Mouse (Mus musculus) T-helper 1 cell (primary cell): ENCODE data around the gene Dusp21.

Source experiments
- in situ Hi-C: fragments of 300-600 bp; cut with MboI, MseI; formaldehyde crosslinking; loops from one replicate; pipeline ENCODE4 v1.15.1; 2025; ENCODE audit warnings: high pct_unique_total_duplicates

Gene Dusp21

GRCm38 (mm10) chrX:18145557-18145956, at the start of gene Dusp21:
TSS of gene Dusp21 (plus strand) at chrX:18145857.
- in situ Hi-C loops: no loop called here

- in situ Hi-C loops: no loop called here
Measured at GRCm38 (mm10) chrX:18160734-18161442, 15.2 kb downstream of the Dusp21 start.

- in situ Hi-C loops: no loop called here
Measured at GRCm38 (mm10) chrX:18161796-18162191, 16.1 kb downstream of the Dusp21 start.

- in situ Hi-C loops: no loop called here
Measured at GRCm38 (mm10) chrX:18162192-18162857, 16.7 kb downstream of the Dusp21 start, which contains the start of gene Kdm6a. TSS of gene Kdm6a (plus strand) at chrX:18162575.

GRCm38 (mm10) chrX:18162861-18163731, 17.4 kb downstream of the Dusp21 start:
- in situ Hi-C loops: no loop called here

GRCm38 (mm10) chrX:18163917-18164624, 18.4 kb downstream of the Dusp21 start:
- in situ Hi-C loops: no loop called here

- in situ Hi-C loops: no loop called here
Measured at GRCm38 (mm10) chrX:18165121-18165520, 19.5 kb downstream of the Dusp21 start.

- in situ Hi-C loops: no loop called here
Measured at GRCm38 (mm10) chrX:18166961-18167360, 21.3 kb downstream of the Dusp21 start.

GRCm38 (mm10) chrX:18168940-18169339, 23.3 kb downstream of the Dusp21 start:
- in situ Hi-C loops: no loop called here

- in situ Hi-C loops: loop anchor here (5.0 kb wide), 1 partner anchor 47 kb away; no protein-coding TSS in a partner anchor
Measured at GRCm38 (mm10) chrX:18174831-18175230, 29.2 kb downstream of the Dusp21 start.

- in situ Hi-C loops: loop anchor here (5.0 kb wide), 1 partner anchor 44 kb away; no protein-coding TSS in a partner anchor
Measured at GRCm38 (mm10) chrX:18177803-18178202, 32.1 kb downstream of the Dusp21 start.

GRCm38 (mm10) chrX:18179492-18179891, 33.8 kb downstream of the Dusp21 start:
- in situ Hi-C loops: loop anchor here (5.0 kb wide), 1 partner anchor 43 kb away; no protein-coding TSS in a partner anchor

GRCm38 (mm10) chrX:18187203-18187602, 41.5 kb downstream of the Dusp21 start:
- in situ Hi-C loops: no loop called here

GRCm38 (mm10) chrX:18188293-18188692, 42.6 kb downstream of the Dusp21 start:
- in situ Hi-C loops: no loop called here
